Mouse (Mus musculus): ENCODE measurements around the gene Stpg1. TPM values are rescaled to one million over a fixed set of nuclear protein-coding genes. Genes with fewer than 3 reads are reported as not detected.

Gene Stpg1
- polyA plus RNA-seq, 1 experiment = 0.41 TPM

- no peak for TF ChIP-seq CTCF (conservative IDR thresholded peaks at IDR 0.05; ENCODE audit: insufficient read depth, insufficient read length, low read depth, low read length)
- no peak for TF ChIP-seq POLR2A (IDR thresholded peaks at IDR 0.05; ENCODE audit: low read depth, low read length)
- 75% methylated on average over 6 of the region's 6 CpGs for WGBS
- no peak overlapping the region for H3K27ac ChIP-seq (ENCODE audit: insufficient read depth, low read depth, low read length)
- H3K27me3 ChIP-seq (replicated peaks; ENCODE audit: control insufficient read depth, insufficient read depth, low read length) = no peaks in the 10 kb centered on the region
- H3K4me1 ChIP-seq (ENCODE audit: control insufficient read depth, insufficient read depth, low read length) = peaks cover 7% of the 10 kb centered on the region; the same call in 1 of the 2 replicates
- peak; percentile 26 for DNase-seq
- H3K36me3 ChIP-seq (ENCODE audit: control insufficient read depth, insufficient read depth, low read length) = no peaks in the 10 kb centered on the region
- no peak overlapping the region for H3K4me3 ChIP-seq (ENCODE audit: insufficient read depth, low read depth, low read length)
Observed at GRCm38 (mm10) chr4:135498136-135498535, 3.5 kb downstream of the Stpg1 start.

- no peak overlapping the region for H3K27ac ChIP-seq (ENCODE audit: insufficient read depth, low read depth, low read length)
- H3K4me1 ChIP-seq (ENCODE audit: control insufficient read depth, insufficient read depth, low read length) = peaks cover 3% of the 10 kb centered on the region; the same call in 1 of the 2 replicates
- H3K27me3 ChIP-seq (replicated peaks; ENCODE audit: control insufficient read depth, insufficient read depth, low read length) = no peaks in the 10 kb centered on the region
- WGBS = 79% methylated on average over 3 of the region's 3 CpGs
- TF ChIP-seq CTCF (conservative IDR thresholded peaks at IDR 0.05; ENCODE audit: insufficient read depth, insufficient read length, low read depth, low read length) = no peak
- no peak for TF ChIP-seq POLR2A (IDR thresholded peaks at IDR 0.05; ENCODE audit: low read depth, low read length)
- H3K36me3 ChIP-seq (ENCODE audit: control insufficient read depth, insufficient read depth, low read length) = no peaks in the 10 kb centered on the region
- no peak for DNase-seq
- no peak overlapping the region for H3K4me3 ChIP-seq (ENCODE audit: insufficient read depth, low read depth, low read length)
Observed at GRCm38 (mm10) chr4:135499831-135500230, 5.2 kb downstream of the Stpg1 start.

- Histone ChIP-seq H3K27me3 (replicated peaks; ENCODE audit: control insufficient read depth, insufficient read depth, low read length) (no peaks in the 10 kb centered on the region), H3K4me1 (ENCODE audit: control insufficient read depth, insufficient read depth, low read length) (0 out of 2 replicates have a peak, but pooled peaks cover 3% of the 10 kb centered on the region), H3K4me3 (ENCODE audit: insufficient read depth, low read depth, low read length) (no peak overlapping the region), H3K36me3 (ENCODE audit: control insufficient read depth, insufficient read depth, low read length) (no peaks in the 10 kb centered on the region), H3K27ac (ENCODE audit: insufficient read depth, low read depth, low read length) (no peak overlapping the region)
- 77% methylated on average over 4 of the region's 4 CpGs for WGBS
- DNase-seq = no peak
- TF ChIP-seq POLR2A (IDR thresholded peaks at IDR 0.05; ENCODE audit: low read depth, low read length) (no peak), CTCF (conservative IDR thresholded peaks at IDR 0.05; ENCODE audit: insufficient read depth, insufficient read length, low read depth, low read length) (no peak)
Observed at GRCm38 (mm10) chr4:135501587-135501986, 7.0 kb downstream of the Stpg1 start.

GRCm38 (mm10) chr4:135505794-135506193, 11.2 kb downstream of the Stpg1 start:
- peaks cover 7% of the 10 kb centered on the region; the same call in 1 of the 2 replicates for H3K4me1 ChIP-seq (ENCODE audit: control insufficient read depth, insufficient read depth, low read length)
- TF ChIP-seq CTCF (conservative IDR thresholded peaks at IDR 0.05; ENCODE audit: insufficient read depth, insufficient read length, low read depth, low read length) (no peak), POLR2A (IDR thresholded peaks at IDR 0.05; ENCODE audit: low read depth, low read length) (no peak)
- 49% methylated on average over 11 of the region's 11 CpGs for WGBS
- H3K36me3 ChIP-seq (ENCODE audit: control insufficient read depth, insufficient read depth, low read length) = no peaks in the 10 kb centered on the region
- H3K27me3 ChIP-seq (replicated peaks; ENCODE audit: control insufficient read depth, insufficient read depth, low read length) = no peaks in the 10 kb centered on the region
- peak overlapping the region; percentile 37; the same call in 1 of the 2 replicates for H3K27ac ChIP-seq (ENCODE audit: insufficient read depth, low read depth, low read length)
- no peak overlapping the region for H3K4me3 ChIP-seq (ENCODE audit: insufficient read depth, low read depth, low read length)
- DNase-seq = peak; percentile 63

GRCm38 (mm10) chr4:135507547-135508350, 13.2 kb downstream of the Stpg1 start:
- no peaks in the 10 kb centered on the region for H3K36me3 ChIP-seq (ENCODE audit: control insufficient read depth, insufficient read depth, low read length)
- TF ChIP-seq CTCF (conservative IDR thresholded peaks at IDR 0.05; ENCODE audit: insufficient read depth, insufficient read length, low read depth, low read length) (peak; percentile 23; the same call in 1 of the 2 replicates), POLR2A (IDR thresholded peaks at IDR 0.05; ENCODE audit: low read depth, low read length) (no peak)
- no peaks in the 10 kb centered on the region for H3K27me3 ChIP-seq (replicated peaks; ENCODE audit: control insufficient read depth, insufficient read depth, low read length)
- no peak overlapping the region for H3K4me3 ChIP-seq (ENCODE audit: insufficient read depth, low read depth, low read length)
- WGBS = 13% methylated on average over 22 of the region's 22 CpGs
- DNase-seq = peak; percentile 45
- H3K27ac ChIP-seq (ENCODE audit: insufficient read depth, low read depth, low read length) = no peak overlapping the region
- peaks cover 7% of the 10 kb centered on the region; the same call in 1 of the 2 replicates for H3K4me1 ChIP-seq (ENCODE audit: control insufficient read depth, insufficient read depth, low read length)

- WGBS = 19% methylated on average over 13 of the region's 13 CpGs
- H3K27ac ChIP-seq (ENCODE audit: insufficient read depth, low read depth, low read length) = no peak overlapping the region
- no peaks in the 10 kb centered on the region for H3K36me3 ChIP-seq (ENCODE audit: control insufficient read depth, insufficient read depth, low read length)
- peaks cover 7% of the 10 kb centered on the region; the same call in 1 of the 2 replicates for H3K4me1 ChIP-seq (ENCODE audit: control insufficient read depth, insufficient read depth, low read length)
- H3K4me3 ChIP-seq (ENCODE audit: insufficient read depth, low read depth, low read length) = no peak overlapping the region
- peak; percentile 79 for DNase-seq
- H3K27me3 ChIP-seq (replicated peaks; ENCODE audit: control insufficient read depth, insufficient read depth, low read length) = no peaks in the 10 kb centered on the region
- no peak for TF ChIP-seq POLR2A (IDR thresholded peaks at IDR 0.05; ENCODE audit: low read depth, low read length)
- peak; percentile 82 for TF ChIP-seq CTCF (conservative IDR thresholded peaks at IDR 0.05; ENCODE audit: insufficient read depth, insufficient read length, low read depth, low read length)
Observed at GRCm38 (mm10) chr4:135508419-135509039, 13.9 kb downstream of the Stpg1 start.

GRCm38 (mm10) chr4:135509515-135509914, 14.9 kb downstream of the Stpg1 start:
- Histone ChIP-seq H3K36me3 (ENCODE audit: control insufficient read depth, insufficient read depth, low read length) (no peaks in the 10 kb centered on the region), H3K4me3 (ENCODE audit: insufficient read depth, low read depth, low read length) (no peak overlapping the region), H3K27ac (ENCODE audit: insufficient read depth, low read depth, low read length) (no peak overlapping the region), H3K4me1 (ENCODE audit: control insufficient read depth, insufficient read depth, low read length) (peaks cover 7% of the 10 kb centered on the region; the same call in 1 of the 2 replicates), H3K27me3 (replicated peaks; ENCODE audit: control insufficient read depth, insufficient read depth, low read length) (no peaks in the 10 kb centered on the region)
- TF ChIP-seq POLR2A (IDR thresholded peaks at IDR 0.05; ENCODE audit: low read depth, low read length) = no peak
- no peak for TF ChIP-seq CTCF (conservative IDR thresholded peaks at IDR 0.05; ENCODE audit: insufficient read depth, insufficient read length, low read depth, low read length)
- WGBS = 74% methylated on average over 12 of the region's 12 CpGs
- no peak for DNase-seq
